Mouse (Mus musculus) naive thymus-derived CD4-positive, alpha-beta T cell, adult 5 months (primary cell): ENCODE data around the gene Ndrg2. TPM values are rescaled to one million over a fixed set of nuclear protein-coding genes. Genes with fewer than 3 reads are reported as not detected.

Source experiments
- polyA plus RNA-seq: library from polyadenylated mRNA; unstranded; fragments of 100-300 nt; shearing (Covaris generic); gene quantifications from one replicate; pipeline ENCODE4 v1.2.1, GENCODE M21; 2017

Ndrg2 gene
- polyA plus RNA-seq, result 29.5 TPM

GRCm38 (mm10) chr14:51913960-51914762 lies at the start of gene Ndrg2:
TSS of gene Ndrg2 (minus strand) at chr14:51914158.

GRCm38 (mm10) chr14:51922571-51922865 lies 8.6 kb upstream of the Ndrg2 start, which contains the start of gene Rnase13:
TSS of gene Rnase13 (minus strand) at chr14:51922773.

GRCm38 (mm10) chr14:51918125-51918524 lies 4.2 kb upstream of the Ndrg2 start, which contains the start of gene Tppp2:
TSS of gene Tppp2 (plus strand) at chr14:51918425.

GRCm38 (mm10) chr14:51892191-51892939 lies 21.6 kb downstream of the Ndrg2 start, which contains the start of gene Slc39a2:
TSS of gene Slc39a2 (plus strand) at chr14:51892889.

GRCm38 (mm10) chr14:51884598-51885331 lies 29.2 kb downstream of the Ndrg2 start, which contains the start of gene Mettl17:
TSS of gene Mettl17 (plus strand) at chr14:51884842.

Other genes with a start within 250 kb of the Ndrg2 start
- gene Gm17079, start 218.7 kb downstream of the Ndrg2 start, polyA plus RNA-seq, result not detected
- gene Gm5800, start 197.0 kb downstream of the Ndrg2 start, polyA plus RNA-seq, result not detected
- gene Ang4, start 140.6 kb downstream of the Ndrg2 start, polyA plus RNA-seq, result not detected
- gene AY358078, start 114.1 kb downstream of the Ndrg2 start, polyA plus RNA-seq, result not detected
- gene Ear6, start 60.5 kb downstream of the Ndrg2 start, polyA plus RNA-seq, result not detected
- 50.9 TPM for gene Mettl17, start 29.3 kb downstream of the Ndrg2 start, polyA plus RNA-seq
- 0.29 TPM for gene Slc39a2, start 21.3 kb downstream of the Ndrg2 start, polyA plus RNA-seq
- not detected for gene Tppp2, start 4.3 kb upstream of the Ndrg2 start, polyA plus RNA-seq
- gene Rnase13, start 8.6 kb upstream of the Ndrg2 start, polyA plus RNA-seq, result not detected
- gene Arhgef40, start 70.6 kb upstream of the Ndrg2 start, polyA plus RNA-seq, result 0.21 TPM
- not detected for gene Tmem253, start 101.5 kb upstream of the Ndrg2 start, polyA plus RNA-seq
- gene Zfp219, start 106.6 kb upstream of the Ndrg2 start, polyA plus RNA-seq, result 16.4 TPM
- gene Olfr221, start 128.3 kb upstream of the Ndrg2 start, polyA plus RNA-seq, result not detected
- 468 TPM for gene Hnrnpc, start 189.9 kb upstream of the Ndrg2 start, polyA plus RNA-seq
- 5.3 TPM for gene Rpgrip1, start 196.5 kb upstream of the Ndrg2 start, polyA plus RNA-seq